Mouse (Mus musculus) kidney, embryonic 15.5 days (tissue): Measurements from ENCODE around the gene Tapbp. TPM values are rescaled to one million over a fixed set of nuclear protein-coding genes. Genes with fewer than 3 reads are reported as not detected.
A peak's percentile ranks its signal among the peaks of the same experiment; 100 is the strongest.
"Not testable (repeated sequence)": the region's sequence is repeated elsewhere in the genome, so short reads cannot be mapped to it uniquely, and the experiment has no call there.

Experiments used
- ATAC-seq: fragments of 200-750 bp; cut with Nextera tagmentation; replicated peaks from 2 replicates; pipeline ENCODE4 v1.8.0; 2017; ENCODE audit warnings: moderate TSS enrichment; ENCODE audit not compliant: low FRiP score
- H3K27ac ChIP-seq: fragments of 300-500 bp; sonication (generic); 2 replicates; pipeline ENCODE4 v1.5.1; 2015; ENCODE audit warnings: mild to moderate bottlenecking, inconsistent platforms
- H3K27me3 ChIP-seq: fragments of 300-500 bp; sonication (generic); 2 replicates; pipeline ENCODE4 v1.6.1; 2015; ENCODE audit warnings: inconsistent platforms
- H3K36me3 ChIP-seq: fragments of 300-500 bp; sonication (generic); 2 replicates; pipeline ENCODE4 v1.6.1; 2015; ENCODE audit warnings: inconsistent platforms
- H3K4me1 ChIP-seq: fragments of 300-500 bp; sonication (generic); 2 replicates; pipeline ENCODE4 v1.6.1; 2015; ENCODE audit warnings: inconsistent platforms
- H3K4me2 ChIP-seq: fragments of 300-500 bp; sonication (generic); 2 replicates; pipeline ENCODE4 v1.6.1; 2015; ENCODE audit warnings: moderate library complexity, mild to moderate bottlenecking, inconsistent platforms
- H3K4me3 ChIP-seq: fragments of 300-500 bp; sonication (generic); replicated peaks from 2 replicates; pipeline ENCODE4 v1.5.1; 2015; ENCODE audit warnings: mild to moderate bottlenecking, inconsistent platforms
- H3K9ac ChIP-seq: fragments of 300-500 bp; sonication (generic); 2 replicates; pipeline ENCODE4 v1.6.1; 2015; ENCODE audit warnings: mild to moderate bottlenecking, inconsistent platforms
- H3K9me3 ChIP-seq: fragments of 300-500 bp; sonication (generic); replicated peaks from 2 replicates; pipeline ENCODE4 v1.6.1; 2016; ENCODE audit warnings: inconsistent platforms
- WGBS: fragments of 180-500 bp; shearing (Covaris S2); methylation state at CpG from one replicate; pipeline ENCODE4 v1.1.7; 2015; ENCODE audit warnings: mixed read lengths; 5-methylcytosine and 5-hydroxymethylcytosine counted together
- polyA plus RNA-seq: library from polyadenylated mRNA; unstranded; fragments of >200 nt; fragmentation: Nextera tagmentation; extraction: Ambion mirVana; gene quantifications from 2 replicates; pipeline ENCODE4 v1.2.1, GENCODE M21; 2015

The Tapbp gene
- polyA plus RNA-seq, 1 experiment from 2014 or later: 35.9 TPM

DNA sequence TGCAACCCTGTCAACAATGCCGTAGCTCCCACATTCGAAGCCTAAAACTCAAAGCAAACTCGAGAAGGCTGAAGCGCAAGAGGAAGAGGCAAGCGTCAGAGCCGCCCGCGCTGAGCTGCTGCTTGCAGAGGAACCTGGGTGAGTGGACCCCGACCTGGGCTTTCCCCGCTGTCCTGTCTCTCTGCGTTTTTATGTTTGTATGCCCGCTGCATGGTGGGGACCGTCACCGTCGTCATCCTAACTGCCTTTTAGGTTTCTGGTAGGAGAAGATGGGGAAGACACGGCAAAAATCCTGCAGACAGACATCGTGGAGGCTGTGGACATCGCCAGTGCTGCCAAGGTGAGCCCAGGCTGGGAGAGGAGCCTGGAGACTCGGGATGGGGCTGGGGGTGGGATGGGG, 25.7 kb downstream of the Tapbp start:
- Histone ChIP-seq H3K27ac (no peak overlapping the region), H3K27me3 (no peaks in the 10 kb centered on the region), H3K4me2 (peak overlapping the region; percentile 94), H3K9ac (peak overlapping the region; percentile 86), H3K4me3 (peak overlapping the region; percentile 90), H3K4me1 (peaks cover 25% of the 10 kb centered on the region), H3K9me3 (no peaks in the 10 kb centered on the region), H3K36me3 (peaks cover 68% of the 10 kb centered on the region)
- WGBS: 60% methylated on average over 19 of the region's 19 CpGs
- no peak for ATAC-seq

DNA sequence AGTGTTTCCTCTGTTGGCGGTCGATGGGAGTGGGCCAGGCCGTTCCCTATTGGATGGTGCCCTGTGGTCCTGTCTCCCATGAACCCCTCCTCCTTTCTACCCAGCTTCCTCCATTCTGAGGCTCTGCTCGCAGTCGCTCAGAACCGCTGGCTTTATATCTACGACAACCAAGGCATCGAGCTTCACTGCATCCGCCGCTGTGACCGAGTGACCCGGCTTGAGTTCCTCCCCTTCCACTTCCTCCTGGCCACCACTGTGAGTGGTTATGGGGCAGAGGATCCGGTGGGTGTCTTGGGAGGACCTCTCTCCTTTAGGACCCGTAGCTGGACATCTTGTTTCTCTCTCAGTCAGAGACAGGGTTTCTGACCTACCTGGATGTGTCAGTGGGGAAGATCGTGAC, 27.8 kb downstream of the Tapbp start:
- peaks cover 68% of the 10 kb centered on the region for H3K36me3 ChIP-seq
- no peaks in the 10 kb centered on the region for H3K9me3 ChIP-seq
- ATAC-seq: no peak
- H3K4me1 ChIP-seq: peaks cover 25% of the 10 kb centered on the region
- H3K27ac ChIP-seq: no peak overlapping the region
- 92% methylated on average over 15 of the region's 15 CpGs for WGBS
- H3K4me3 ChIP-seq: no peak overlapping the region
- H3K9ac ChIP-seq: no peak overlapping the region
- no peak overlapping the region for H3K4me2 ChIP-seq
- no peaks in the 10 kb centered on the region for H3K27me3 ChIP-seq

DNA sequence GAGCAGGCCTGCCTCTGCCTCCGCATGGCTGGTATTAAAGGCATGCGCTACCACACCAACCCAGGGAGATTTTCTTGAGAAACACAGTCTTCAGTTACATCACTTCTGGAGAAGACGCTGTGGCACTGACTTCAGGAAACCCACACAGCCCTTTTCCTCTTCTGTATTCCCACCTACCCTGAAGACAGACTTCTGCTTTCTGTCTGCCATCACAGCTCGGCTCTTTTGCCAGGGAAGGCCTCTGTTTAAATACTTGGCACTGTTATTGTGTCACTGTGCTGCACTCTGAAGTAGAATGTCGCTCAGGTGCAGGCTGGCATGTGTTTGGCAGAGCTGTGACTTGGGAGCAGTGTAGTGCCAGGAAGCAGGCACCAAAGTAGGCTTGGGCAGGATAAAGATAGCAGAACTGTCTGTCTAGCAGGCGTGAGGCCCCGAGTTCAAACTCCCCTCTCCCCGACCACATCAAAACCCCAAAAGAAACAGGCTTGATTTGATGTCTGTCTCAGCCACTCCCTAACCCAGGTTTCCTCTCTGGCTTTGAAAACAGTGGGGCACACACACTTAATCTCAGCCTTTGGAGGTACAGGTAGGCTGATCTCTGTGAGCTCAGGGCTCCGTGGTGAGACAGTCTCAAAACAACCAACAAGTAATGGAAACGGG, 31.9 kb downstream of the Tapbp start:
- H3K4me3 ChIP-seq: no peak overlapping the region
- no peak overlapping the region for H3K9ac ChIP-seq
- no peak overlapping the region for H3K27ac ChIP-seq
- peaks cover 86% of the 10 kb centered on the region for H3K36me3 ChIP-seq
- peaks cover 31% of the 10 kb centered on the region for H3K4me1 ChIP-seq
- 89% methylated on average over 10 of the region's 10 CpGs for WGBS
- no peak overlapping the region for H3K4me2 ChIP-seq
- ATAC-seq: no peak
- no peaks in the 10 kb centered on the region for H3K27me3 ChIP-seq
- no peaks in the 10 kb centered on the region for H3K9me3 ChIP-seq

GRCm38 (mm10) chr17:33948090-33948904, 32.6 kb downstream of the Tapbp start:
- no peak overlapping the region for H3K4me2 ChIP-seq
- H3K36me3 ChIP-seq: peaks cover 86% of the 10 kb centered on the region
- H3K4me3 ChIP-seq: no peak overlapping the region
- no peak for ATAC-seq
- H3K27me3 ChIP-seq: no peaks in the 10 kb centered on the region
- WGBS: 84% methylated on average over 22 of the region's 22 CpGs
- no peak overlapping the region for H3K27ac ChIP-seq
- H3K9ac ChIP-seq: no peak overlapping the region
- no peaks in the 10 kb centered on the region for H3K9me3 ChIP-seq
- H3K4me1 ChIP-seq: peaks cover 39% of the 10 kb centered on the region

DNA sequence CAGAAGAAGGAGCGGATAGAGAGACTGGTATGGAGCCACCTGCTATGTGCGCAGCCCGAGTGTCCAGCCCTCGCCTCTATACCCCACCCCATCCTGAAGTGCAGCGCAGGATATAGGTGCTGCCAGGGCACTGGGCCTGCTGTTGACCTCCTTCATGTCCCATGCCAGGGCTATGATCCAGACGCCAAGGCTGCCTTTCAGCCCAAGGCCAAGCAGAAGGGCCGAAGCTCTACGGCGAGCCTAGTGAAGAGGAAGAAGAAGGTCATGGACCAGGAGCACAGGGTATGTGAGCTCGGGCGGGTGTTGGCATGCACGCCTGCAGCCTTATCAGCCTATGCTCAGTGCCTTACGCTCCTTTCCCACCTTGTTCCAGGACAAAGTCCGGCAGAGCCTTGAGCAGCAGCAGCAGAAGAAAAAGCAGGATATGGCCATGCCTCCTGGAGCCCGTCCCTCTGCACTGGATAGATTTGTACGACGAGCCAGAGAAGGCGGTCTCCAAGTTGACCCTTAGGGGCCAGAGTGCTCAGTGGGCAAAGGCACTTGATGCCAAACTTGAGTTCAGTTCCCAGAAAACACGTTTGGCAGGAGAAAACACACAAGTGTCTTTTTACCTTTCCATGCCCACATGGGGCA, 33.3 kb downstream of the Tapbp start:
- Histone ChIP-seq H3K9me3 (no peaks in the 10 kb centered on the region), H3K4me3 (no peak overlapping the region), H3K36me3 (peaks cover 86% of the 10 kb centered on the region), H3K27me3 (no peaks in the 10 kb centered on the region), H3K4me2 (no peak overlapping the region), H3K9ac (no peak overlapping the region), H3K27ac (no peak overlapping the region), H3K4me1 (peaks cover 46% of the 10 kb centered on the region)
- no peak for ATAC-seq
- WGBS: 88% methylated on average over 19 of the region's 19 CpGs

GRCm38 (mm10) chr17:33950131-33950625, 34.5 kb downstream of the Tapbp start:
- H3K4me2 ChIP-seq: peak overlapping the region; percentile 81
- H3K9ac ChIP-seq: peak overlapping the region; percentile 51; the same call in 1 of the 2 replicates
- H3K36me3 ChIP-seq: peaks cover 77% of the 10 kb centered on the region
- WGBS: 73% methylated on average over 10 of the region's 10 CpGs
- H3K4me3 ChIP-seq: peak overlapping the region; percentile 49
- no peaks in the 10 kb centered on the region for H3K9me3 ChIP-seq
- H3K27ac ChIP-seq: peak overlapping the region; percentile 94
- ATAC-seq: no peak
- no peaks in the 10 kb centered on the region for H3K27me3 ChIP-seq
- peaks cover 53% of the 10 kb centered on the region for H3K4me1 ChIP-seq

GRCm38 (mm10) chr17:33951021-33951946, 35.6 kb downstream of the Tapbp start, which contains the start of gene B3galt4:
TSS of gene B3galt4 (minus strand) at chr17:33951488.
- Histone ChIP-seq H3K4me3 (peak within 1 kb of the TSS; percentile 49), H3K27me3 (no peaks in the 10 kb centered on the region), H3K9ac (peak within 1 kb of the TSS; percentile 51), H3K4me2 (peak within 1 kb of the TSS; percentile 81), H3K4me1 (peaks cover 53% of the 10 kb centered on the region), H3K9me3 (no peaks in the 10 kb centered on the region), H3K27ac (peak within 1 kb of the TSS; percentile 94), H3K36me3 (peaks cover 66% of the 10 kb centered on the region)
- WGBS: under 1% methylated on average over 45 of the region's 45 CpGs
- peak; percentile 82 for ATAC-seq

DNA sequence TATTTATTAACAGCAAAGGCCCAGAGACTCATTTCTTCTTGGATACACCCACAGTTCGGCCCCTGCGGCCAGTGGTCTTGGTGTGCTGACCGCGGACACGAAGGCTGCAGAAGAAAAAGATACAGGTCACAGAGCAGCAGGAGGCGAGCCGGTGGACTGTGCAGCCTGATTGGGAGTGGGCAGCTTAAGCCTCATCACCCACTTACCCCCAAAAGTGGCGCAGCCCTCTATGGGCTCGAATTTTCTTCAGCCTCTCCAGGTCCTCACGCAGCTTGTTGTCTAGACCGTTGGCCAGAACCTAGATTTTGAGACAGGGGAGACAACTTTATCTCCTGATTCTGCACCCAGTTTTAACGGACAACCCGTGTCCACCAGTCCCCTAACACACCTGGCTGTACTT, 36.3 kb downstream of the Tapbp start:
- peak overlapping the region; percentile 94 for H3K27ac ChIP-seq
- H3K4me1 ChIP-seq: peaks cover 60% of the 10 kb centered on the region
- peak overlapping the region; percentile 49 for H3K4me3 ChIP-seq
- 75% methylated on average over 13 of the region's 13 CpGs for WGBS
- H3K27me3 ChIP-seq, H3K9me3 ChIP-seq, ATAC-seq: not testable (repeated sequence)
- H3K36me3 ChIP-seq: peaks cover 60% of the 10 kb centered on the region
- H3K4me2 ChIP-seq: peak overlapping the region; percentile 81
- peak overlapping the region; percentile 51 for H3K9ac ChIP-seq

- peak overlapping the region; percentile 75 for H3K4me3 ChIP-seq
Measured at GRCm38 (mm10) chr17:33952879-33953278, 37.2 kb downstream of the Tapbp start.

DNA sequence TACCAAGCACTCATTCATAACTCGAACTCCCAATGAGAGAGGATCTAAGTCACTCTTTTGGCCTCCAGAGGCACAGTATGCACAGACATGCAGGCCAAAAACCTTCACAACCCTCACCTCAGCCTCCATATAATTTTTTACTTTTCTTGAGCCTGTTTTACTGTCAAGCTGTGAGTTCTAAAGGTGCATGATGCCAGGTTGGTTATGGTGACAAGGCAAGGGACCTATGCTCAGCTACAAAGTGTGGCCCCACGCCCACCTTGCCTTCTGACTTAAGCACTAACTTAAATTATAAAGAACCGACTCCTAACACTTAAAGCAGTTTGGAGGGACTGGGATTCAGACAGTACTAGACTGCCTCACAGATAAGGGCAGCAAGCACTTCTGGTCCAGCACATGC, 37.6 kb downstream of the Tapbp start:
- Histone ChIP-seq H3K9ac (peak overlapping the region; percentile 89; the same call in 1 of the 2 replicates), H3K9me3 (no peaks in the 10 kb centered on the region), H3K4me2 (peak overlapping the region; percentile 86), H3K36me3 (peaks cover 54% of the 10 kb centered on the region), H3K27me3 (no peaks in the 10 kb centered on the region), H3K4me1 (peaks cover 61% of the 10 kb centered on the region), H3K27ac (peak overlapping the region; percentile 94), H3K4me3 (peak overlapping the region; percentile 75)
- WGBS: 84% methylated on average over 3 of the region's 3 CpGs
- no peak for ATAC-seq

More at GRCm38 (mm10) chr17:33952879-33953278, 37.2 kb downstream of the Tapbp start:
- peak overlapping the region; percentile 89; the same call in 1 of the 2 replicates for H3K9ac ChIP-seq
- 82% methylated on average over 4 of the region's 4 CpGs for WGBS
- H3K36me3 ChIP-seq: peaks cover 54% of the 10 kb centered on the region
- ATAC-seq: no peak
- peak overlapping the region; percentile 94 for H3K27ac ChIP-seq
- H3K4me2 ChIP-seq: peak overlapping the region; percentile 86
- H3K27me3 ChIP-seq: no peaks in the 10 kb centered on the region
- H3K9me3 ChIP-seq: no peaks in the 10 kb centered on the region
- H3K4me1 ChIP-seq: peaks cover 61% of the 10 kb centered on the region

GRCm38 (mm10) chr17:33953961-33954565, 38.4 kb downstream of the Tapbp start:
- Histone ChIP-seq H3K9me3 (no peaks in the 10 kb centered on the region), H3K4me2 (peak overlapping the region; percentile 86), H3K27me3 (no peaks in the 10 kb centered on the region), H3K9ac (peak overlapping the region; percentile 89), H3K4me3 (peak overlapping the region; percentile 75), H3K27ac (peak overlapping the region; percentile 94), H3K36me3 (peaks cover 54% of the 10 kb centered on the region), H3K4me1 (peaks cover 61% of the 10 kb centered on the region)
- ATAC-seq: no peak
- 42% methylated on average over 5 of the region's 5 CpGs for WGBS
